Mouse (Mus musculus) testis, adult 10 weeks (tissue): Measurements from ENCODE around the gene Dmrtb1. TPM values are rescaled to one million over a fixed set of nuclear protein-coding genes. Genes with fewer than 3 reads are reported as not detected.

ENCODE experiments used
- polyA plus RNA-seq: library from polyadenylated mRNA; stranded (reverse); fragments of 350-450 nt; fragmentation: Illumina TruSeq; extraction: RNeasy Lipid Tissue Mini Kit (QIAGEN cat#74804); gene quantifications from one replicate; pipeline ENCODE4 v1.2.3, GENCODE M21; 2014; ENCODE audit warnings: low read depth, low replicate concordance

Dmrtb1 gene
- polyA plus RNA-seq = 335 TPM

DNA sequence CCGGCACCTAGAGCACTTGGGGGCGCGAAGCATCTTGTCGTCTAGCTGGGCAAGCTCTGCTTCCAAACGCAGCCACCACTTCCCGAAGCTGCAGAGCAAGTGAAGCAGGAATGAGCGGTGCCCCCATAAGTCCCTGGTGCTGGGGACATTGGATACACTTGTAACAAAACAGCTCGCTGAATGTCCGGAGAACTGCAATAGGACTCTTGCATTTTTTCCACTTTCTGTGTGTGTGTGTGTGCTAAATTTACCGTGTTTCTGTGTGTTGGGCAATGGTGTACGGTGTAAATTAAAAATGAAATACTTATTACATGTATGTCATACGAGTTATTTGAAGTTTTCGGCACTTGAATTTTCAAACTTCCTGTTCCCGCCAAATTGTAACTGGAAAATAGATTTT is at the start of gene Dmrtb1:
Dmrtb1 (minus strand) TSS at position 101 of the 400 bp plus-strand sequence.

Other genes starting within 250 kb of the Dmrtb1 start
- not detected for gene Glis1, start 249.6 kb downstream of the Dmrtb1 start, polyA plus RNA-seq
- 33.8 TPM for gene Lrp8, start 118.0 kb upstream of the Dmrtb1 start, polyA plus RNA-seq
- 91.3 TPM for gene Magoh, start 195.5 kb upstream of the Dmrtb1 start, polyA plus RNA-seq
- gene 0610037L13Rik, start 205.6 kb upstream of the Dmrtb1 start, polyA plus RNA-seq = 18.7 TPM
- gene Cpt2, start 239.4 kb upstream of the Dmrtb1 start, polyA plus RNA-seq = 97.6 TPM